Mouse (Mus musculus) spleen, postnatal 10 days (tissue): ENCODE data around the gene Hmg20b.

Experiments
- DNase-seq, 2 experiments: peaks; one replicate each; pipeline ENCODE4 v3.0.0; 2021 to 2022; ENCODE audit warnings: low spot score in 2 of 2

The Hmg20b gene

DNA sequence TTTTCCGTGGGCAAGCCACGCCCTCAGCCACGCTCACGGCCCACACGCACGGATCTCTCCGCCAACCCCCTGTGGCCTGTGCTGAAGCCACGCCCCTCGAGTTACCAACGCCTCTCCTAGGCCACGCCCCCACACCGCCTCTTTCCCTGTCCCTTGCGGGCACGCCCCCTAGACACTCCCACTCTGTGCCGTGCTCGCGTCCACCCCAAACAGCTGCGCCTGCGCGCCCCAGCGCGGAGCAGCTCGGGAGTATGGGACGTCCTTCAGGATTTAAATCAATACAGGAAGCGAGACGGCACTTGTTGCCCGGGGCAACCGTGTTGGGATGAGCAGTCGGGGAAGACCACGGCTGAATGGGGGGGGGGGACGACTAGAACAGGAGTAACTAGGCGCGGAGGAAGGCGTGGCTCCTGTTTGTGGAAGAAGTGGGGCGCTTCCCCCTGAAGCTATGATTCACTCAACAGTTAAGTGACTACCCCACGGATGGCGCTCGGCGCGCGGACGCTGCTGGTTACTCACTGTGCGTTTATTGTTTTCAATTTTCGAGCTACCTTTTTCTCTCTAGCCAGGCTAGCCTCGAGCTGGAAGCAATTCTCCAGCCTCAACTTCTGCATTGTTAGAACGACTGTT lies 28.4 kb upstream of the Hmg20b start:
- peak; percentile 100 for DNase-seq

DNA sequence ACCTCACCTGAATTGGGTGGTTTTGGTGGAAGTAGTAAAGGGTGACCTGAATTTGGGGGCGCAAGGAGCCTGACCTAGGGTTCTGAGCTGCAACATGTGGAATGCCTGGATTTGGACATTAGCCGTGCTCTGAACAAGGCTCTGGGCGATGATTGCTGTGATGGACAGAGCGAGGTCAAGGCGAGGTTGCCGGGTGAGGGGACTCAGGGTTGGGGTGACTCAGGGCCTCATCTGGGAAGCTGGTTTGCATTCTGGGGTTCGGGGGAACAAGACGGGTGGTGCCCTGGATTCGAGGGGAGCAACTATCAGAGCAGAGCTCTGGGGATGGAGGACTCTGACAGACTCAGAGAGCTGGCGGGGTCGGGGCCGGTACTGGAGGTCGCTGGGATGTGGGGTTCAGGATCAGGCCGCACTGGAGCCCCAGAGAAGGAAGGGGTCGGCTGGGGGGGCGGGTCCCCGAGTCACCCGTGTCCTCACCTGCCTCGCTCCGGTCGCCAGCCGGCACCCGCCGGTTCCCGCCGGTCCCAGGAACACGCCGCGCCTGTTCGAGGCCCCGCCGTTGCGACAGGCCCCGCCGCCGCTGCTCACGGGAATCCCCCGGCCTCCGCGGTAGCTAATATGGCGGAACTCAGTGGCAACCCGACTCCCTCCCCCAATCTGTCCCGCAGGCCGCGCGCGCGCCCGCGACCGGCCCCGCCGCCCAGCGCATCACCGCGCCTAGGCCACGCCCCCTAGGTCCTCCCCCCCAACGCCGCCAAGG lies 27.7 kb upstream of the Hmg20b start, which contains the start of gene Fzr1:
Gene Fzr1, minus strand, starts transcription at position 724 of the 760 bp plus-strand sequence.
- DNase-seq, result peak in 1 of 2 experiments; percentile 56

DNA sequence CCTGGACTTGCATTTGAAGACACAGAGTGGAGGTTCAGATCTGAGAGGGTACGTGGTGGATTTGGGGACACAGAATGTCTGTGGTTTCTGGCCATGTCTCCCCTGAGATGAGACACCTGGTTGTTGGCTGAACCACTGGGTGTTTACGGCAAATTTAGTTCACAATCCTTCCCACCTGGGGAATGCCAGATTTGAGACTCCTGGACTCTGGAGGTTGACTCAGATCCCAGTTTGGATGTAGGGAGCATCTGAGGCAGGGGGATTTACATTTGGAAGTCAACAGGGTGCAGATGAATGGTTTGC lies 27.0 kb upstream of the Hmg20b start:
- DNase-seq, result peak in 1 of 2 experiments; percentile 26

DNA sequence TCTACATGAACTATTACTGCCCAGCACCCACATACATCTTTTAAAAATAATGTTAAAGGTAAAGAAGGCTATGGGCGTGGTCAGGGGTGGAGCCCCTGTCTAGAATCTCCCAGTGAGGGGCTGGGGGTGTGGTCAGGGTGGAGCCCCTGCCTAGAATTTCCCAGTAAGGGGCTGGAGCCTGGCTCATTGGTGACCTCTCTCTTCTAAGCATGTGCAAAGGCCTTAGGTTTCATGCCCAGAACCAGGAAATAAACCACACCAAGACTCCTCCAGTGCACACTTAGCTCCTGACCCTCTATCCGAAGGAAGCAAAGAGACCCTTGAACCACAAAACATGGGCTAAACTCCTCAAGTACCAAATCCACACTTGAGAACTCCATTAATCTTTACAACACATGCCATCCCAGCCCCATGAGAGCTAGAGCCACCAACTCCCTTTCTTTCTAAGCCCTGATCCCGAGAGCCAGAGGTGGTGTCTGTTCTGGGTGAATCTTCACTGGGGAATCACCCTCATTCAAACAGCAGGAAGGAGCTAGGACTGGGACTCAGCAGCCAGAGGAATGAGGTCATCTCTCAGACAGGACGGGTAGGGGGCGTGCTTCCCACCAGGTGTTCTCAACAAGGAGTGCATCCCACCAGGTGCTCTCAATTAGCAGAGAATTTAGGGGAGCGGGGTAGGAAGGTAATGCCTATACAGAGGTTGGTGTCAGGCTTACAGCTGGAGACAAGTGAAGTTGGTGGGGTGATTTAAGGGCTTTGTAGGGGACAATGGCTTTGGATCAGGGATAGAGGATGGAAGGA lies 26.5 kb upstream of the Hmg20b start:
- peak; percentile 70 to 72 for DNase-seq

DNA sequence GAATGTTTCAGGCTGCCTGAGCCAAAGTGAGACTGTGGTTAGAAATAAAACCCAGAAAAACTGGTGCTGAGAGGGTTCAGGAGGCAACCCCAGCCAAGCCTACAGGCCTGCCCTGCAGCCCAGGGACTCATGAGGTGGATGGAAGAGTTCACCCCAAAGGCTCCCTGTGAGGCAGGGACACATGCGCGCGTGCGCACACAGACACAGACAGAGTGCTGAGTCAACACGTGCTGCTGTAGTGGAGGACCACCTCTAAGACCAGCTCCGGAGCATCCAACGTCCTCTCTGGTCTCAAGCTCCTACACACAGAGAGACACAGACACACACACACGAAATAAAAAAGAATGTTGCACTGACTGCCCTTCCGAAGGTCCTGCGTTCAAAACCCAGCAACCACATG lies 25.0 kb upstream of the Hmg20b start:
- DNase-seq, result no peak

DNA sequence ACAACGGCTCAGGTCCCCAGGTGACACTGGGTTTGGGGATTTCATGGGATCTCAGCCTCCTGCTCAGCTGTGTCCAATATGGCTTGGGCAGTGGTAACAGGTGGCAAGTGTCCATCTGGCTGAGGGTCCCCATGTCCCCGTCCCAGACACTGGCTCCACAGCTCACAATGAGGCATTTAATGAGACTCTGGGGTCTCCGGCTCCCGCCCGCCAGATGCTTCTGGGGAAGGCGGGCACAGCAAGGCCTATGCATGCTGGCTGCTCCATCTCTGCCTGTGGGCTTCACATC lies 16.9 kb upstream of the Hmg20b start:
- DNase-seq, result no peak

DNA sequence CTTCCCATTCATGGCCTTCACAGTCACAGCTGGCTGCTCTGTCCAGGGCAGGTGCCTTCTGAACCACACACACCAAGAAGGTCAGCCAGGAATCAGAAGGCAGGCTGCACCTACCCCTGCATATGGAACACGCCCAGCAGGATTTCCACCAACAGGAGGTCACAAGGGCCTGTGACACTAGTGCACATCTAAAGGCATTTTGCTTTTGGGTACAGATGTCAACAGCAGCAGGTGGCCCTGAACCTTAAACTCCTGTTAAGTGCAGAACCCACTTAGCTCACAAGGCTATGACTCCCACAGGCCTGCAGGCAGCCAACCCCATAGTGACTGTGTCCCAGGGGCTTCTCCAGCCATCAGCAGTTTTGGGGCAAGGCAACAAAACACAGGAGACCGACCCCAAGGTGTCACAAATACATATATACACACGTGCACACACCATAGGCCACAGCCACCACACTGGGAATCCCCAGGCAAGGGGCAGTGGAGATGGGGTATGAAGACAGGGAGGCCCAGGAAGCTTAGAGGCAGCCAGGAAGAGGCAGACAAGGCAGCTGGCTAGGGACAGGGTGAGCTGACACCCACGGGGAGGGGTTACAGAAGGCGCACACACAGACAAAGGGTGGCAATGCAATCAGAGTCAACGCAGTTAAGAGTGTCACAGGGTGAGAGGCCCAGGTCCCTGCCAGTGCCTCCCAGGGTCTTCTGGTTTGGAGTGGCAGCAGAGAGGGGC lies 16.4 kb upstream of the Hmg20b start:
- peak in 1 of 2 experiments; percentile 34 for DNase-seq

DNA sequence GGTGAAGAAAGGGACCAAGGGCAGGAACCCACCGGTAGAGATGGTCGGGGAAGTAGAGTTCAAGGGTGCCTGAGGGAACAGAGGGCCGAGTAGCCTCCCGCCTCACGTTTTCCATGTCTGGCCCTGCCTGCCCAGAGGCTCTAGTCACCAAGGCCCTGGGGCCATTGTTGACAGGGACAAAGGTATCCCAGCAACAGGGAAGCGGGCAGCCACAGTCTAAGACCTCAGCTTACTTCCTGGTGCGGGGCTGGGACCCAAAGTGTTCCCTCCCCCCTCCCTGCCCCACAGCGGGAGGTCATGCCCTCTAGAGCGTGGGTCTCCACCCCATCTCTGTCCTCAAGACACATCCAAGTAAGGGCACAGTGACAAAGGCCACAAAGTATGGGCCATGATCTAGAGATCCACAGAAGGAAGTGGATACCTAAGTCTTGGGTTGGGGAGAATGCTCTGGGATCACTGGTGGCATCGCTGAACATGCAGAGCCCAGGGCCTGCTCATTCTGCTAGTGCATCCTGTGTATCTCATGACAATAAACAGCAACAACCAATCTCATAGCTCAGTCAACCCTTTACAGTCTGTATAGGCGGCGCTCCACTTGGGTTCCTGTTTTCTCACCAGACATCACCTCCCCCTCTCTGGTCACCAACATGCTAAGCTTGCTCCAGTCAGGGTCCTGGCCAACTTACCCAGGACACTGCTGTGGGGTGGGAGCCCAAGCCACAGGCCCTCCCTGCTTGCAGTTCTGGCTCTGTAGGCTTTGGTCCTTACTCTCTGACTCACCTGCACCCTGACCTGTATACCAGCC lies 15.6 kb upstream of the Hmg20b start, which contains the start of gene 4930404N11Rik:
Gene 4930404N11Rik, minus strand, starts transcription at position 145 of the 805 bp plus-strand sequence.
- DNase-seq, result peak; percentile 47 to 49

DNA sequence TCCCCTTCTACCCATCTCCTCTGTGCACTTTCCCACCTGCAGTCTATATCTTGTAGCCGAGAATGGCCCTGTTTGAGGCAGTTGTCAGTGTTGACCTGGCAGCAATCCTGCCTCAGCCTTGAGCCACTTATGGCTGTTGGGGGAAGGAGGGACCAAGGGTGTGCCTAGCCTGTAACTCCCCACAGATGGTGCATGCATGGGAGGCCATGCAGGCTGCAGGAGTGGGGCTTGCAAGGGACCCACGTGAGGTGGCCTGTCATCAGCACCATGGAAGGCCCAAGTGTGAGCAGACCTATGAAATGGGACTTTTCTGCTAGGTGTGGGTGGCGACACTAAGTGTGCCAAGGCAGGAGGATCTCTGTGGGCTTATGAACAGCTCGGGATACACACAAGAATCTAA lies 14.8 kb upstream of the Hmg20b start:
- DNase-seq, result peak in 1 of 2 experiments; percentile 43

DNA sequence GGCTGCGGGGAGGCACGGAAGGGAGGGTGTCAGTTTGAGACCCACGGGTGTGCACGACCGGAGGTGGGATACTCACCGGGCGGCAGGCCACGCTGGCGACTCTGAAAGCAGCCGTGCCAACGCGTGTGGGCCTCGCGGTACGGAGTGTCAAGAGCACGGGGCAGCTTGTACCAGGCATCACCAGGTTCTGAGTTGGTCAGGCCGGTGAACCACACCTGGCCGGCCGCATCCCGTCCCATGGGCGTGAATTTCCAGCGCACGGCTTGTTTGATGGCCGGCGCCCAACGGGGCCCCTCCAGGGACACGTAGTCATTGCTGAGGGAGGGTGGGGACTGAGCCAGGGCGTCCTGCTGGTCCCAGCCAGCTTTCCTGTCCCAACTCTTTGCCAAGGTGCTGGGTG lies 14.4 kb upstream of the Hmg20b start:
- peak in 1 of 2 experiments; percentile 45 for DNase-seq

DNA sequence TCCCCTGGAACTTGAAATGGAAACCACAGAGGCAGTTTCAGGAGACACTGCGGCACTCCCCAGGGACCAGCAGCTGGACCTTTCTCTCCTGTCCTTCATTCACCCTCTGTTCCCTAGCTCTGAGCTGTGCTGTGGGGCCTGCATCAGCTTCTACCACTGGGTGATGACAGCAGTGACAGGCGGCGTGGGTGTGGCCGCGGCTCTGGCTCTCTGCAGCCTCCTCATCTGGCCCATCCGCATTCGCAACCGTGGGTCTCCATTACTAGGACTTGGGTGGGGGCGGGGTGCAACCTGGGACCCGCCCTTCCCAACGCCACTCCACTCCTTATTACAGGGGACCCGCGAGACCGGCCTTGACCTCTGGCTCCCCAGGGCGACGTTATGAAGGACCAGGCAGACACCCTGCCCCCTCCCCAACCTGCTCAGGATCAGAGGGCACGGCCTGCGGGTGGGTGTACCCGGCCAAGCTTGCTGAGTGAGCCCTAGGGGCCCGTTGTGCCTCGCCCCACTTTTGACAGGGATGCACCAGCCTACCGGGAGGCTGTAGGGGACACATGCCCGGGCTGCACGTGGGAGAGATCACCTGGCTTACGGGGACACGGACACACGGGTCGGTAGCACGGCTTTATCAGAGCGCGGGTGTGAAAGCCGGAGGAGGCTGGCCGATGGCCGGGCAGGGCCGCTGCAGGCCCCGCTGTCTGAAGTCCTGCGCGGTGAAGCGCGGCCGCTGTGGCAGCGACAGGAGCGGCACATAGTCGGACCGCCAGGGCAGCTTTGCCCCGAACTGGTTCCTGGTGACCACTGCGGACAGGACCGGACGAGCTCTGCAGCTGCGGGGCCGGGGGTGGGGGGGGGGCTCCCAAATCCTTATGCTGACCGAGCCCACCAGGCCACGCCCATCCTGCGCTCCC lies 13.4 kb upstream of the Hmg20b start:
- DNase-seq, result peak in 1 of 2 experiments; percentile 49

DNA sequence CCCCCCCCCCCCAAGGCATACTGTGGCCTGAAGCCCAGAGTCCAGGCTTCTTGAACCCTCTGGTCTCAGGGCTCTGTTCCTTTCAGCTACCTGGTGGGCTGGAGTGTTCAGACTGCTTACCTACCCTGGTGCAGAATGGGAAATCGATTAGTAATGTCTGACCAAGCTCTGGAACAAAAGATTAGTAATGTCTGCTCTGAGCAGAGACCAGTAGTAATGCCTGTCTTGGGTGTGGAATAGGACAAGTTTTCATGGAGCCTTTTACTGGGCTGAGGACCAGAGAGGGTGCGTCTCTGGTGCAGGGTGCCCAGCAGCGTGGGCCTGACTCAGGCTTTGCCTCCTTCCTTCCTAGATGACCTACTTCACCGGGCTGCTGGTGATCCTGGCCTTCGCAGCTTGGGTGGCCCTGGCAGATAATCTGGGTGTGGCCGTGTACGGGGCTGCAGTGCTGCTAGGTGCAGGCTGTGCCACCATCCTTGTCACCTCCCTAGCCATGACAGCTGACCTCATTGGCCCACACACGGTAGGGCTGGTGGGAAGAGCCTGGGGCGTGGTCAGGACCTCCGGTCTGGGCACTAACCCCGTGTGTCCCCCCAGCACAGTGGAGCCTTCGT lies 12.2 kb upstream of the Hmg20b start:
- peak; percentile 75 to 85 for DNase-seq

DNA sequence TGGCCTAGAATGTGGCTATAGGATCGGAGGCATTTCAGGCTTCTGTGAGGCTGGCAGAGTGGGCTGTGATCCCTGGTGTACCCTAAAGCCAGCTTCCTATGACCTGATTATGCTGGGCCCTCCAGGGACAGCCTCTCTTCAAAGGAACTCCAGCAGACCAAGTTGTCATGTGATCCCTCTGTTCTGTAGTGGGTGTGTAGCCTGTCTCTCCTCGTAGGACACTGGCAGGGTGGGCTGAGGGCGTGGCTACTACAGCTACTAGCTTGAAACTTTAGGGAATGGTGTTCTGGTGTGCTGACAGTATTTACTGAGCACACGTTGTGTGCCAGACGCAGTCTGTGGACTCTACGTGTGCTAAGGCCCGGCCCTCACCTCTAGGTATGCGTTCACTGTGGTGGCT lies 10.4 kb upstream of the Hmg20b start:
- peak in 1 of 2 experiments; percentile 29 for DNase-seq

DNA sequence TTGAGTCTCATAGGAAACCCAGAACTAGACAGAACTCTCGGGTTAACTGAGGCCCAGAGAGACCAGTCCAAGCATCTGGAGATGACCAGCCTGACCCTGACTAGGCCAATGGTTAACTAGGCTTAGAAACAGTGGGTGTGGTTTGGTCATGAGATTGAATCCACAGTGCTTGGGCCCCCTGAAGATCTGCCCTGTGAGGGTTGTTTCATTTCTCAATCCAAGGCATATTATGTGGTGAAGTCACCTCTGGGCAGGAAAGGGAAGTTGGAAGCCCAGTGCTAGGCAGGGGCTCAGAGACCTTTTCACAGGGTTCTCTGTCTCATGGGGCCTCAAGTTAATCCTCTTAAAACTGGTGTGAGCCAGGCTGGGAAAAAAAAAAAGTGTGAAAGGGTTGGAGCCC lies 8.6 kb upstream of the Hmg20b start:
- no peak for DNase-seq

DNA sequence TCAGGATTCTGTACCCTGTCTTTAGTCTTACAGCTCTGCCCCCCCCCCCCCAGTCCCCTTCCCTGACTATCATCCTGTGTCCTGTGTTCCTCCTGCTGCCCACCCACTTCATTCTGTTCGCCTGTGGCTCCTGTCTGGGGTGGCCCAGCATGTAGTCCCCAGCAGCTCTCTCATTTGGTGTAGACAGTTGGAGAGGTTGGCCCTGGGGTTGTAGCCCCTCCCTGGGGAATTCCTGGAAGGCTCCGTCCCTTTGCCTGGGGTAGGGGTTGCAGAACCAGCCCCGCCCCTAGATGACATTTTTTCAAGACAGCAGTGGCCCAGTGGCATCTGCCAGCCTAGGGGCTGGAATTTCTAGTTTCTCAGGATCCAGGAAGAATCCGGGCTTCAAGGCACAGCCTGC lies 7.9 kb upstream of the Hmg20b start:
- DNase-seq, result peak in 1 of 2 experiments; percentile 39

DNA sequence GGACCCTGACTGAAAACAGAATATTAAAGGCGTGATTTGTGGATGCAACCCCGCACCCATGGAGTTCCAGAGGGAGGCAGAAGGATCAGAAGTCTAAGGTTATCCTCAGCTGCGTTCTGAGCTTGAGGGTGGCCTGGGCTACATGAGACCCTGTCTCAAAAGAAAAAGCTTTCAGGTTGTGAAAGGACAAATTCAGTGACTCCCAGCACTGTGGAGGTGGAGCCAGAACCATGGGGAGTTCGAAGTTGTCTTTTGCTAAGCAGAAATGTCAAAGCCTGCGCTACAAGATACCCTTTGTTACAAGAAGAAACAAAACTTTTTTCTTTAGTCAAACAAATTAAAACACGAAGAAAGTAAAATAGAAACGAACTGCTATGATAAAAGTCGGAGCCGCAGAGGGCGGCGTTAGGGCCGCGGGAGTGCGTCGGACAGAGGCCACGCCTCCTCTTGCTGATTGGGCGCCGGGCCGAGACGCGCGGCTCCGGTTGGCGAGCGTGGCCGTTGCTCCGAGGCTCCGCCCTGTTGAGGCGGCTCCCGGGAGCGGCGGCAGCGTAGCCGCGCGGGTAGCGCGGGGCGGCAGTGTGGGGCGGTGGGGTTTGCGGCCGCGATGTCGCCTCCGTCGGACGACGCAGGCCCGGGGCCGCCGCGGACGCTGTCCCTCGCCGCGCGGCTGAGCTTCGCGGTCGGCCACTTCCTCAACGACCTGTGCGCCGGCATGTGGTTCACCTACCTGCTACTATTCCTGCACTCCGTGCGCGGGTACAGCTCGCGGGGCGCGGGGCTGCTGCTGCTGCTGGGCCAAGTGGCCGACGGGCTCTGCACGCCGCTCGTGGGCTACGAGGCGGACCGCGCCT lies 6.9 kb upstream of the Hmg20b start, which contains the start of gene Mfsd12:
Gene Mfsd12, plus strand, starts transcription at position 501 of the 854 bp plus-strand sequence.
- peak; percentile 83 to 95 for DNase-seq

DNA sequence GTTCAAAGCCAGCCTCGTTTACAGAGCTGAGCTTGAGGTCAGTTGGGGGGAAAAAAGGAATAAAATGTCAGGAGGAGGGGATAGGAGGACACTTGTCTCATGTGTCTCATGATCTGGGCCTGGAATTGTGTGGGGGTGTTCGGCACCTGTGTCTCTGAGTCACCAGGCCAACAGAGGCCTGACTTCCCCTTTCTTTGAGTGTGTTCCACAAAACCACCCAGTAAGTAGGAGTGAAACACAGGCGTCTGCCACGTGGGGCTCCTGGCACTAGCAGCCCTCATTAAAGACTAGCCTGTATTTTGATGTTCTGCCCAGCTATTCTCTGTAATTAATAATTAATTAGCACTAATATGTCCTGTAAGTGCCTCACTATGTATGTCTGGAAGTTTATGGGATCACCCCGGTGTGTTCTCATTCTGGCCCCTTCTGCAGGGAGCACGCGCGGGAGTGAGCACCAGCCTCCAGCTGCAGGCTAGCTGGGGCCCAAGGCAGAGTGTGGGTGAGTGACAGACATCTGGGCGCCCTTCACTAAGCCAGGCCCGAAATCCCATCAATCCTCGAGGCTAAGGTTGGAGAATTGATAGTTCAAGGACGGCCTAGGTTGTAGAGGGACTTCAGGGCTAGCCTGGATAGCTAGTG lies 6.2 kb upstream of the Hmg20b start:
- DNase-seq, result no peak

DNA sequence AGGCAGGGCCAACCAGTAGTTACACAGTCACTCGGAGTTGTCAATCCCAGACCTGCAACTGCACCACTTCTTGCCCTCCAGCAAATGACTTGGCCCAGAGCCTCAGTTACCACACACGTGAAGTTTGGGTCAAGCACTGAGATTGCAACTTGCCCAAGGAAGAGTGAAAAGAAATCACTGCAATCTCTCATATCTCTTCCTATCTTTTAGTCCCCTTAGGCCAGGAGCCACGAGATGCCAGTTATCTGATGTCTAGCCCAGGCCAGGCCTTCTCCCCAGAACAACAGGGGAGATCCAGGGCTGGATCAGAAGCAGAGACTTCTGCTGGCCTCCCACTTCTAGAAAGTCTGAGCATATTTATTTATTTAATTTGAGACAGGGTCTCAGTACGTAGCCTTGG lies 5.3 kb upstream of the Hmg20b start:
- DNase-seq, result no peak
